Mouse (Mus musculus): ENCODE results near the gene Krtap19-2. TPM values are rescaled to one million over a fixed set of nuclear protein-coding genes. Genes with fewer than 3 reads are reported as not detected.

Krtap19-2 gene
- polyA plus RNA-seq (2016; fragmentation: Nextera tagmentation; extraction: Ambion mirVana): not detected in 2 replicates

- Histone ChIP-seq H3K9ac (no peak within 1 kb of the TSS), H3K4me1 (no peaks in the 10 kb centered on the region), H3K9me3 (no peaks in the 10 kb centered on the region), H3K36me3 (replicated peaks) (no peaks in the 10 kb centered on the region), H3K4me2 (no peak within 1 kb of the TSS), H3K27me3 (no peaks in the 10 kb centered on the region), H3K4me3 (replicated peaks) (no peak within 1 kb of the TSS), H3K27ac (no peak within 1 kb of the TSS)
- 98% methylated on average over 3 of the region's 3 CpGs for WGBS
- ATAC-seq (ENCODE audit: low FRiP score): no peak
These were observed at the start of gene Krtap19-2 for GRCm38 (mm10) chr16:88874169-88874568. Gene Krtap19-2 (minus strand): TSS chr16:88874269.

GRCm38 (mm10) chr16:88896357-88896756 is 22.3 kb upstream of the Krtap19-2 start, which contains the start of gene Krtap19-5:
Gene Krtap19-5 (minus strand): TSS chr16:88896457.
- WGBS: 94% methylated on average over 6 of the region's 6 CpGs
- H3K27me3 ChIP-seq: no peaks in the 10 kb centered on the region
- no peaks in the 10 kb centered on the region for H3K4me1 ChIP-seq
- H3K4me3 ChIP-seq (replicated peaks): no peak within 1 kb of the TSS
- no peak for ATAC-seq (ENCODE audit: low FRiP score)
- H3K27ac ChIP-seq: no peak within 1 kb of the TSS
- no peaks in the 10 kb centered on the region for H3K9me3 ChIP-seq
- H3K9ac ChIP-seq: no peak within 1 kb of the TSS
- no peak within 1 kb of the TSS for H3K4me2 ChIP-seq
- no peaks in the 10 kb centered on the region for H3K36me3 ChIP-seq (replicated peaks)

- Histone ChIP-seq H3K4me1 (no peaks in the 10 kb centered on the region), H3K4me3 (replicated peaks) (no peak overlapping the region), H3K9me3 (no peaks in the 10 kb centered on the region), H3K27ac (no peak overlapping the region), H3K9ac (no peak overlapping the region), H3K27me3 (no peaks in the 10 kb centered on the region), H3K36me3 (replicated peaks) (no peaks in the 10 kb centered on the region), H3K4me2 (no peak overlapping the region)
- 89% methylated on average over 6 of the region's 6 CpGs for WGBS
- ATAC-seq (ENCODE audit: low FRiP score): no peak
These were observed 12.8 kb upstream of the Krtap19-2 start for GRCm38 (mm10) chr16:88886870-88887269.

- 89% methylated on average over 5 of the region's 5 CpGs for WGBS
- Histone ChIP-seq H3K4me1 (no peaks in the 10 kb centered on the region), H3K36me3 (replicated peaks) (no peaks in the 10 kb centered on the region), H3K27me3 (no peaks in the 10 kb centered on the region), H3K9ac (no peak within 1 kb of the TSS), H3K4me2 (no peak within 1 kb of the TSS), H3K27ac (no peak within 1 kb of the TSS), H3K9me3 (no peaks in the 10 kb centered on the region), H3K4me3 (replicated peaks) (no peak within 1 kb of the TSS)
- ATAC-seq (ENCODE audit: low FRiP score): no peak
These were observed 10.9 kb upstream of the Krtap19-2 start, which contains the start of gene Krtap19-4 for GRCm38 (mm10) chr16:88884989-88885388. Gene Krtap19-4 (minus strand): TSS chr16:88885089.

- WGBS: 92% methylated on average over 2 of the region's 2 CpGs
- no peak within 1 kb of the TSS for H3K27ac ChIP-seq
- no peak within 1 kb of the TSS for H3K4me2 ChIP-seq
- H3K4me1 ChIP-seq: no peaks in the 10 kb centered on the region
- no peaks in the 10 kb centered on the region for H3K9me3 ChIP-seq
- H3K4me3 ChIP-seq (replicated peaks): no peak within 1 kb of the TSS
- ATAC-seq (ENCODE audit: low FRiP score): no peak
- no peaks in the 10 kb centered on the region for H3K36me3 ChIP-seq (replicated peaks)
- H3K9ac ChIP-seq: no peak within 1 kb of the TSS
- H3K27me3 ChIP-seq: no peaks in the 10 kb centered on the region
These were observed 3.9 kb upstream of the Krtap19-2 start, which contains the start of gene Krtap19-3 for GRCm38 (mm10) chr16:88877938-88878337. Gene Krtap19-3 (minus strand): TSS chr16:88878038.

GRCm38 (mm10) chr16:88869311-88869710 is 4.8 kb downstream of the Krtap19-2 start, which contains the start of gene Krtap19-1:
Gene Krtap19-1 (minus strand): TSS chr16:88869411.
- Histone ChIP-seq H3K36me3 (replicated peaks) (no peaks in the 10 kb centered on the region), H3K4me1 (no peaks in the 10 kb centered on the region), H3K4me2 (no peak within 1 kb of the TSS), H3K27me3 (no peaks in the 10 kb centered on the region), H3K27ac (no peak within 1 kb of the TSS), H3K4me3 (replicated peaks) (no peak within 1 kb of the TSS), H3K9ac (no peak within 1 kb of the TSS), H3K9me3 (no peaks in the 10 kb centered on the region)
- 90% methylated on average over 6 of the region's 6 CpGs for WGBS
- ATAC-seq (ENCODE audit: low FRiP score): no peak

- Histone ChIP-seq H3K36me3 (replicated peaks) (no peaks in the 10 kb centered on the region), H3K4me1 (no peaks in the 10 kb centered on the region), H3K4me2 (no peak overlapping the region), H3K27ac (no peak overlapping the region), H3K9me3 (no peaks in the 10 kb centered on the region), H3K9ac (no peak overlapping the region), H3K27me3 (no peaks in the 10 kb centered on the region), H3K4me3 (replicated peaks) (no peak overlapping the region)
- WGBS: 88% methylated on average over 4 of the region's 4 CpGs
- no peak for ATAC-seq (ENCODE audit: low FRiP score)
These were observed 9.1 kb downstream of the Krtap19-2 start for GRCm38 (mm10) chr16:88864887-88865407.

GRCm38 (mm10) chr16:88851450-88851849 is 22.6 kb downstream of the Krtap19-2 start:
- ATAC-seq (ENCODE audit: low FRiP score): peak; percentile 49; the same call in 1 of the 2 replicates
- no peaks in the 10 kb centered on the region for H3K27me3 ChIP-seq
- H3K4me1 ChIP-seq: no peaks in the 10 kb centered on the region
- no peak overlapping the region for H3K4me3 ChIP-seq (replicated peaks)
- H3K4me2 ChIP-seq: no peak overlapping the region
- no peaks in the 10 kb centered on the region for H3K36me3 ChIP-seq (replicated peaks)
- H3K9me3 ChIP-seq: no peaks in the 10 kb centered on the region
- no peak overlapping the region for H3K27ac ChIP-seq
- WGBS: 11% methylated on average over 5 of the region's 5 CpGs
- no peak overlapping the region for H3K9ac ChIP-seq

- Histone ChIP-seq H3K27ac (no peak overlapping the region), H3K4me2 (no peak overlapping the region), H3K9ac (no peak overlapping the region), H3K36me3 (replicated peaks) (no peaks in the 10 kb centered on the region), H3K27me3 (no peaks in the 10 kb centered on the region), H3K9me3 (no peaks in the 10 kb centered on the region), H3K4me3 (replicated peaks) (no peak overlapping the region), H3K4me1 (no peaks in the 10 kb centered on the region)
- WGBS: 88% methylated on average over 4 of the region's 4 CpGs
- ATAC-seq (ENCODE audit: low FRiP score): no peak
These were observed 25.5 kb downstream of the Krtap19-2 start for GRCm38 (mm10) chr16:88848558-88848957.

GRCm38 (mm10) chr16:88847363-88847762 is 26.7 kb downstream of the Krtap19-2 start:
- 98% methylated on average over 1 of the region's 1 CpGs for WGBS
- ATAC-seq (ENCODE audit: low FRiP score): no peak
- Histone ChIP-seq H3K27me3 (no peaks in the 10 kb centered on the region), H3K9me3 (no peaks in the 10 kb centered on the region), H3K27ac (no peak overlapping the region), H3K9ac (no peak overlapping the region), H3K36me3 (replicated peaks) (no peaks in the 10 kb centered on the region), H3K4me1 (no peaks in the 10 kb centered on the region), H3K4me2 (no peak overlapping the region), H3K4me3 (replicated peaks) (no peak overlapping the region)

- Histone ChIP-seq H3K27me3 (no peaks in the 10 kb centered on the region), H3K4me2 (no peak overlapping the region), H3K4me1 (no peaks in the 10 kb centered on the region), H3K9me3 (no peaks in the 10 kb centered on the region), H3K4me3 (replicated peaks) (no peak overlapping the region), H3K9ac (no peak overlapping the region), H3K27ac (no peak overlapping the region), H3K36me3 (replicated peaks) (no peaks in the 10 kb centered on the region)
- no peak for ATAC-seq (ENCODE audit: low FRiP score)
- WGBS: 75% methylated on average over 3 of the region's 3 CpGs
These were observed 47.1 kb downstream of the Krtap19-2 start for GRCm38 (mm10) chr16:88826978-88827377.

GRCm38 (mm10) chr16:88826095-88826652 is 47.9 kb downstream of the Krtap19-2 start, which contains the start of gene Krtap14:
Gene Krtap14 (minus strand): TSS chr16:88826145.
- WGBS: 80% methylated on average over 9 of the region's 9 CpGs
- ATAC-seq (ENCODE audit: low FRiP score): peak; percentile 60; the same call in 1 of the 2 replicates
- no peak within 1 kb of the TSS for H3K27ac ChIP-seq

GRCm38 (mm10) chr16:88823736-88824135 is 50.3 kb downstream of the Krtap19-2 start:
- Histone ChIP-seq H3K36me3 (replicated peaks) (no peaks in the 10 kb centered on the region), H3K27ac (no peak overlapping the region), H3K4me2 (no peak overlapping the region), H3K4me3 (replicated peaks) (no peak overlapping the region), H3K9ac (no peak overlapping the region), H3K4me1 (no peaks in the 10 kb centered on the region), H3K9me3 (no peaks in the 10 kb centered on the region), H3K27me3 (no peaks in the 10 kb centered on the region)
- WGBS: 80% methylated on average over 3 of the region's 3 CpGs
- ATAC-seq (ENCODE audit: low FRiP score): no peak

More at GRCm38 (mm10) chr16:88826095-88826652, 47.9 kb downstream of the Krtap19-2 start, which contains the start of gene Krtap14:
- Histone ChIP-seq H3K36me3 (replicated peaks) (no peaks in the 10 kb centered on the region), H3K9ac (no peak within 1 kb of the TSS), H3K4me2 (no peak within 1 kb of the TSS), H3K9me3 (no peaks in the 10 kb centered on the region), H3K27me3 (no peaks in the 10 kb centered on the region), H3K4me1 (no peaks in the 10 kb centered on the region), H3K4me3 (replicated peaks) (no peak within 1 kb of the TSS)
